Mouse (Mus musculus): ENCODE results near the gene Esr1.

DNA sequence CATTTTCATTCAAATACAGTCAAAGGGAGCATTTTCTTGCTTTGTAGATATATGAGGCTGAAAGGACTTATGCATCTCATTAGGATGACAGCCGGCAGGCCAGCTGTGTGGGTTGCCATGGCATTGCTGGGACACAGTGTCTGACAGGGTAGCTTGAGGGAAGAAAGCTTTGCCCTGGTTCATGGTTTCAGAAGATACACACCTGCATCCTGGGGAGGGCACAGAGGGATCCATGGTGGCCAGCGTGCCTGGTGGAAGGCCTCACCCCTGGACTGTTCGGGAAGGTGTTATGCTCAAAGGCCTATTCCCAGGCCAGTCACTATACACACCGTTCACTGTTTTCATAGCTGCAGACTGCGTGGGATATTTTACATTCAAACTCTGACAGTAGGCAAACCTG, 29.5 kb upstream of the Esr1 start:
- no peak for TF ChIP-seq POLR2A (IDR thresholded peaks at IDR 0.05; ENCODE audit: insufficient read length, low read depth)
- no peak for TF ChIP-seq E2F4 (IDR thresholded peaks at IDR 0.05; ENCODE audit: insufficient read depth)
- no peak for TF ChIP-seq MAX (IDR thresholded peaks at IDR 0.05; ENCODE audit: low read depth)
- no peak for TF ChIP-seq USF1 (IDR thresholded peaks at IDR 0.05; ENCODE audit: low read depth)
- TF ChIP-seq TCF12 (IDR thresholded peaks at IDR 0.05; ENCODE audit: insufficient read depth, poor library complexity, severe bottlenecking): no peak
- no peak for TF ChIP-seq CEBPB (IDR thresholded peaks at IDR 0.05; ENCODE audit: insufficient read depth, poor library complexity, severe bottlenecking)
- TF ChIP-seq POLR2AphosphoS2 (IDR thresholded peaks at IDR 0.05; ENCODE audit: insufficient read length, low read depth): no peak
- no peak for TF ChIP-seq REST (IDR thresholded peaks at IDR 0.05; ENCODE audit: insufficient read depth, insufficient read length)
- no peak for TF ChIP-seq MYOG (IDR thresholded peaks at IDR 0.05; ENCODE audit: control insufficient read depth in 1 of 3, insufficient read depth in 1 of 3, insufficient read length in 2 of 3, low read depth in 2 of 3)
- no peak for TF ChIP-seq SRF (IDR thresholded peaks at IDR 0.05; ENCODE audit: control insufficient read depth, insufficient read length, low read depth)
- TF ChIP-seq MYOD1 (IDR thresholded peaks at IDR 0.05; ENCODE audit: control insufficient read depth in 1 of 3, insufficient read length in 2 of 3, low read depth in 2 of 3): no peak
